Mouse (Mus musculus) myocyte (in vitro differentiated cells): ENCODE data around the gene Supt16. TPM values are rescaled to one million over a fixed set of nuclear protein-coding genes. Genes with fewer than 3 reads are reported as not detected.

ENCODE experiments used
- H3K27me3 ChIP-seq: one replicate; pipeline ENCODE4 v1.6.1; 2011; ENCODE audit not compliant: control insufficient read depth, insufficient read depth, insufficient read length
- H3K36me3 ChIP-seq: one replicate; pipeline ENCODE4 v1.6.1; 2011; ENCODE audit not compliant: control insufficient read depth, insufficient read depth
- H3K4me2 ChIP-seq: one replicate; pipeline ENCODE4 v1.6.1; 2011; ENCODE audit warnings: low read depth, control low read depth
- H3K4me3 ChIP-seq: one replicate; pipeline ENCODE4 v1.5.1; 2011; ENCODE audit warnings: mild to moderate bottlenecking, control low read depth, moderate library complexity
- H3K79me2 ChIP-seq: one replicate; pipeline ENCODE4 v1.6.1; 2011; ENCODE audit not compliant: control insufficient read depth, insufficient read depth
- H3ac ChIP-seq: one replicate; pipeline ENCODE4 v1.6.1; 2011; ENCODE audit not compliant: control insufficient read depth, insufficient read length
- CEBPB ChIP-seq: IDR thresholded peaks from 2 replicates; pipeline ENCODE4 v1.6.1; 2011; ENCODE audit warnings: mild to moderate bottlenecking, moderate library complexity; ENCODE audit not compliant: poor library complexity, insufficient read depth, severe bottlenecking
- E2F4 ChIP-seq: IDR thresholded peaks from one replicate; pipeline ENCODE4 v1.6.1; 2011; ENCODE audit warnings: mild to moderate bottlenecking, control low read depth, moderate library complexity; ENCODE audit not compliant: insufficient read depth
- MAX ChIP-seq: IDR thresholded peaks from one replicate; pipeline ENCODE4 v1.6.1; 2011; ENCODE audit warnings: low read depth, mild to moderate bottlenecking, control low read depth
- MYOD1 ChIP-seq, 3 experiments: IDR thresholded peaks; one replicate each; pipeline ENCODE4 v1.6.1; 2011; ENCODE audit warnings: control low read depth in 2 of 3, low read depth in 2 of 3, mild to moderate bottlenecking in 2 of 3, moderate library complexity in 1 of 3; ENCODE audit not compliant: insufficient read length in 2 of 3, control insufficient read depth in 1 of 3
- MYOG ChIP-seq, 3 experiments: IDR thresholded peaks; one replicate each; pipeline ENCODE4 v1.6.1; 2011; ENCODE audit warnings: control low read depth in 2 of 3, low read depth in 2 of 3, mild to moderate bottlenecking in 2 of 3; ENCODE audit not compliant: insufficient read length in 2 of 3, control insufficient read depth in 1 of 3, insufficient read depth in 1 of 3
- POLR2A ChIP-seq: IDR thresholded peaks from one replicate; pipeline ENCODE4 v1.6.1; 2011; ENCODE audit warnings: low read depth, mild to moderate bottlenecking, control low read depth, moderate library complexity; ENCODE audit not compliant: insufficient read length
- POLR2AphosphoS2 ChIP-seq: IDR thresholded peaks from one replicate; pipeline ENCODE4 v1.6.1; 2011; ENCODE audit warnings: low read depth, control low read depth; ENCODE audit not compliant: insufficient read length
- REST ChIP-seq: IDR thresholded peaks from one replicate; pipeline ENCODE4 v1.6.1; 2011; ENCODE audit warnings: mild to moderate bottlenecking, control low read depth, moderate library complexity; ENCODE audit not compliant: insufficient read depth, insufficient read length
- SRF ChIP-seq: IDR thresholded peaks from one replicate; pipeline ENCODE4 v1.6.1; 2011; ENCODE audit warnings: low read depth; ENCODE audit not compliant: control insufficient read depth, insufficient read length
- TCF12 ChIP-seq: IDR thresholded peaks from one replicate; pipeline ENCODE4 v1.6.1; 2011; ENCODE audit warnings: mild to moderate bottlenecking, control low read depth; ENCODE audit not compliant: poor library complexity, insufficient read depth, severe bottlenecking
- TCF3 ChIP-seq: IDR thresholded peaks from one replicate; pipeline ENCODE4 v1.6.1; 2011; ENCODE audit warnings: low read depth, control low read depth; ENCODE audit not compliant: insufficient read length
- USF1 ChIP-seq: IDR thresholded peaks from one replicate; pipeline ENCODE4 v1.6.1; 2011; ENCODE audit warnings: low read depth, mild to moderate bottlenecking, control low read depth, moderate library complexity
- polyA plus RNA-seq: library from polyadenylated mRNA; unstranded; fragments of >200 nt; fragmentation: generic; extraction: Trizol; gene quantifications from one replicate; pipeline ENCODE4 v1.2.1, GENCODE M21; 2012; ENCODE audit warnings: missing spikeins

Supt16 gene
- polyA plus RNA-seq, 1 experiment = 11.7 TPM

DNA sequence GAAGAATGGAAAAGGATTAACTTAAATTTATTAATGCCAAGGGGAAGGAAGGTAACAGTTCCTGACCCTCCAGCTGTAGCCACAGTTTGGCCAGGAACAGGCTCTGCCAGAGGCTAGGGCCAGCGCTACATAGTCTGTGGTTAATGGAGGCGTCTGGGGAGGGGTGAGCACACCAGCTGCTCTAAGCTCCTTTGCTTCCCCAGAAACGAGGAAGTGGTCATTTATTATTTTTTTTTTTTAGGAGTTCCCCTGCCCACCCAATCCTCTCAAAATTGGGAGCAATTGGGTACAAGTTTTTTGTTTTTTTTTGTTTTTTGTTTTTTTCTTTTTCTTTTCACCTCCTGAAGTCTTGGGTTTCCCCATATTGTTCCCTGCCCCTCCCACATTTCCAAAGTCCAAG, 925 bp upstream of the Supt16 start:
- Histone ChIP-seq H3K79me2 (peaks cover 40% of the 10 kb centered on the region), H3K4me3 (peak overlapping the region; percentile 96)
- TF ChIP-seq USF1 (no peak), POLR2AphosphoS2 (peak; percentile 17), MYOD1 (IDR thresholded peaks at IDR 0.05; ENCODE audit: control insufficient read depth in 1 of 3, insufficient read length in 2 of 3, low read depth in 2 of 3) (peak in 1 of 3 experiments; percentile 17)

DNA sequence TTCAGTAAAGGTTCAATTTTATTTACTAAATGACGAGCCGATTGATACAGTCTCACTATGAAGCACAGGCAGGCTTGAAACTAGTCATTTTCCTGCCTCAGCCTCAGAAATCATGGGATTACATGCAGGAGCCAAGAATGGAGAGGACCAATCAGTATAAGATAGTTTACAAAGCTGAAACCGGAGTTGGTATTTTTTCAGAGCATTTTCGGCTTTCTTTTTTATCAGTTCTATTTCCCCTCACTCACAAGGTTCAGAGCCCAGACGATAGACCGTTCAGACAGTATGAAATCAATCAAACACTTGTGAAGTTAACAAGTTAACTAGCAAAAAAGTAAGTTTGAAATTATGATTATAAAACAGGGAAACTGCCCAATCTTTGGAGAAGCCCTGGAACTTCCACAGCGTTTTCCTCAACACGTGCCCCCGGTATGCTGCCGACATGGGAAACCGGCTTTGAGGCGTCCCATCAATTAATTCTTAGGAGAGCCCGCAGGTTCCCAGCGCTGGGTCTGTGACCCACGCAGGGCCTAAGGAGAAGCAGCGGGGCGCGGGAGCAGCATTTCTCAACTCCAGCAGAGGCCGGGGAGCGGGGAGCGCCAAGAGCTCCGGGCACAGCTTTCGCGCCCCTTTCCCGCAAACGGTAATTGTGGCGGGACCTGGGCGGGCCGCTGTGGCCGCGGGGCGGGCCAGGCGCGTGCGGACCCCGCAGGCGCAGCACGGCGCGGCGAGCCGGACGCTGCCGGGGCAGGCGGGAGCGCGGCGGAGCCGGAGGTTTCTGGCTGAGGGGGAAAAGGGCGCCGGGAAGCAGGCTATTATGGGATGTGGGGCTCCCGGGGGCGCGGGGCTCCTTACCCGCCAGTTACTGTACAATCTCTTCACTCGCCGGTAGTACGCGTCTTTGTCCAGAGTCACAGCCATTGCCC, 723 bp downstream of the Supt16 start:
- no peaks in the 10 kb centered on the region for H3K27me3 ChIP-seq
- H3K79me2 ChIP-seq = peaks cover 57% of the 10 kb centered on the region
- H3ac ChIP-seq = peak overlapping the region; percentile 68
- H3K36me3 ChIP-seq = peaks cover 4% of the 10 kb centered on the region
- H3K4me3 ChIP-seq = peak overlapping the region; percentile 96
- TF ChIP-seq POLR2AphosphoS2 = no peak
- no peak for TF ChIP-seq POLR2A
- no peak for TF ChIP-seq SRF
- no peak for TF ChIP-seq MYOD1 (IDR thresholded peaks at IDR 0.05; ENCODE audit: control insufficient read depth in 1 of 3, insufficient read length in 2 of 3, low read depth in 2 of 3)
- TF ChIP-seq USF1 = no peak
- TF ChIP-seq MAX = no peak
- no peak for TF ChIP-seq MYOG (IDR thresholded peaks at IDR 0.05; ENCODE audit: control insufficient read depth in 1 of 3, insufficient read depth in 1 of 3, insufficient read length in 2 of 3, low read depth in 2 of 3)
- no peak for TF ChIP-seq REST
- no peak for TF ChIP-seq TCF12
- TF ChIP-seq TCF3 = no peak
- no peak for TF ChIP-seq E2F4
- TF ChIP-seq CEBPB = no peak
- H3K4me2 ChIP-seq = peak overlapping the region; percentile 85

More for the DNA sequence above, 925 bp upstream of the Supt16 start:
- no peaks in the 10 kb centered on the region for H3K27me3 ChIP-seq
- H3ac ChIP-seq = peak overlapping the region; percentile 68
- peak overlapping the region; percentile 81 for H3K4me2 ChIP-seq
- H3K36me3 ChIP-seq = peaks cover 14% of the 10 kb centered on the region

DNA sequence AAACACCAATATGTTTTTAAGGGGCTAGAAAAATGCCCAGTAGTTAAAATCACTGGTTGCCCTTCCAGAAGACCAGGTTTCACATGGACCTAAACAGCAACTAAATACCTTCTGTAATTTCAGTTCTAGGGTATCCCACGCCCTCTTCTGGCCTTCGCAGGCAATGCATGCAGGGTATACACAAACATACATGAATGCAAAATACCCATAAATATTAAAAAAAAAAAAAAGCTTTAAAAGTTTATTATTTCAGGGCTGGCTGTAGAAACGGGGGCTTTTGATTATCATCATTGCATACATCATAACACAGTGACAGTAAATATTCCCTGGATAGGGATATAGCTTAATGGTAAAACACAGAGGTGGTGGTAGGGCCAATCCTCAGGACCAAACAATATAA, 1.5 kb downstream of the Supt16 start:
- no peak overlapping the region for H3ac ChIP-seq
- H3K36me3 ChIP-seq = peaks cover 3% of the 10 kb centered on the region
- no peaks in the 10 kb centered on the region for H3K27me3 ChIP-seq
- H3K79me2 ChIP-seq = peaks cover 65% of the 10 kb centered on the region
- peak overlapping the region; percentile 96 for H3K4me3 ChIP-seq
- H3K4me2 ChIP-seq = peak overlapping the region; percentile 85
- TF ChIP-seq MYOD1 (IDR thresholded peaks at IDR 0.05; ENCODE audit: control insufficient read depth in 1 of 3, insufficient read length in 2 of 3, low read depth in 2 of 3) (no peak), POLR2AphosphoS2 (no peak), SRF (no peak), TCF12 (no peak), MYOG (IDR thresholded peaks at IDR 0.05; ENCODE audit: control insufficient read depth in 1 of 3, insufficient read depth in 1 of 3, insufficient read length in 2 of 3, low read depth in 2 of 3) (no peak), POLR2A (no peak), TCF3 (no peak), MAX (no peak)

DNA sequence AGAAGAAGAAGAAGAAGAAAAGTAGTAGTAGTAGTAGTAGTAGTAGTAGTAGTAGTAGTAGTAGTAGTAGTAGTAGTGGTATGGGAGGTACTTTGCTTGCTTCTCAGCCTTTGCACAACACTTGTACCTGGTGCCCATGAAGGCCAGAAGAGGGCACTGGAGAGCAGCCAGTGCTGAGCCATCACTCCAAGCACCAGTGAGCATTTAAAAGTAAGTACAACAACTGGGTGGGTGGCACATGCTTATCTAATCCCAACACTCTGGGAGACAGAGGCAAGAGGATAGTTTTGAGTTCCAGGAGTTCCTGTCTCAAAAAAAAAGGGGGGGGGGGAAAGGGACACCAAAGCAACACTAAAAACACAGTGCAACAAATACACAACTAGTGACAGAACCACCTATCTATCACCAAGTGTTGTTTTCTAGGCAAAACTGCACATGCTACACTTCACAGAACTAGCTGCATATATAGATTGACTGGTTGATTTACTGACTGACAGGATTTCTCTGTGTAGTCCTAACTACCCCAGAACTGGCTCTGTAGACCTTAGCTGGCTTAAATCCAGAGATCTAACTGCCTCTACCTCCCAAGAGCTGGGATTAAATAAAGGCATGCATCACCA, 6.4 kb downstream of the Supt16 start:
- Histone ChIP-seq H3ac (no peak overlapping the region), H3K27me3 (no peaks in the 10 kb centered on the region)
- no peak for TF ChIP-seq POLR2AphosphoS2
- no peak for TF ChIP-seq TCF12
- no peak for TF ChIP-seq MYOG (IDR thresholded peaks at IDR 0.05; ENCODE audit: control insufficient read depth in 1 of 3, insufficient read depth in 1 of 3, insufficient read length in 2 of 3, low read depth in 2 of 3)
- TF ChIP-seq POLR2A = no peak
- no peak for TF ChIP-seq MAX
- no peak for TF ChIP-seq USF1
- TF ChIP-seq E2F4 = no peak
- TF ChIP-seq MYOD1 (IDR thresholded peaks at IDR 0.05; ENCODE audit: control insufficient read depth in 1 of 3, insufficient read length in 2 of 3, low read depth in 2 of 3) = no peak
- no peak for TF ChIP-seq TCF3
- no peak for TF ChIP-seq SRF
- TF ChIP-seq CEBPB = no peak
- no peak for TF ChIP-seq REST

DNA sequence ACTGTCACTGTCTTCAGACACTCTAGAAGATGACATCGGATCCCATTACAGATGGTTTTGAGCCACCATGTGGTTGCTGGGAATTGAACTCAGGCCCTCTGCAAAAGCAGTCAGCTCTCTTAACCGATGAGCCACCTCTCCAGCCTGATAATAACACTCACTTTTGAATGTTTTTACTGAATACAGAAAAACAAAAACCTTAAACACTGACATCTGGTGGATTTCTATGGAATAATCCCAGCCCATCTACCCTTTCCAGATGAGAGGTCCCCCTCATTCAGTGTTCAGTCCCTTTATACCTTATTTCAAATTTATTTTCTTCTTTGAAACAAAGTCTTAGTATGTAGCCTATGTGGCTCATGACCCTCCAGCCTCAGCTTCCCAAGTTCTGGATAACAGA, 7.7 kb downstream of the Supt16 start:
- peaks cover 98% of the 10 kb centered on the region for H3K79me2 ChIP-seq
- no peaks in the 10 kb centered on the region for H3K36me3 ChIP-seq
- no peak overlapping the region for H3K4me3 ChIP-seq
- H3K4me2 ChIP-seq = no peak overlapping the region
- TF ChIP-seq MAX (no peak), SRF (no peak), MYOD1 (IDR thresholded peaks at IDR 0.05; ENCODE audit: control insufficient read depth in 1 of 3, insufficient read length in 2 of 3, low read depth in 2 of 3) (no peak)
- H3ac ChIP-seq = no peak overlapping the region
- no peaks in the 10 kb centered on the region for H3K27me3 ChIP-seq

More for the DNA sequence above, 6.4 kb downstream of the Supt16 start:
- Histone ChIP-seq H3K4me3 (no peak overlapping the region), H3K36me3 (no peaks in the 10 kb centered on the region), H3K4me2 (no peak overlapping the region), H3K79me2 (peaks cover 99% of the 10 kb centered on the region)
